Comparison of ENCODE assay signal across 11 mouse cellular contexts in genomic region chr12:79433724-79434442, GRCm38 (mm10).
DNase-seq lines count a peak whose midpoint lies in the region; ATAC-seq and TF ChIP-seq lines count a peak whose summit lies in the region.
"Had no signal": no experiment of that assay in that cellular context is flagged by ENCODE, and none has a peak within 500 bp of the region (broad histone marks: within the 10 kb centered on the region; RNA-seq: fewer than 3 reads in every experiment).

No protein-coding gene starts in this region.

- no peak overlapping the region for H3K4me3 ChIP-seq in forebrain, embryonic 14.5 days (ENCODE audit: low read depth, low read length)
- no peak overlapping the region for H3K4me3 ChIP-seq in forebrain, embryonic 11.5 days (ENCODE audit: low read depth, low read length)
- H3K4me3 ChIP-seq in lung, embryonic 15.5 days = no peak overlapping the region
- H3K4me3 ChIP-seq in lung, adult 2 months (replicated peaks; ENCODE audit: extremely low read depth, low read depth, low read length) = no peak overlapping the region
- H3K4me3 ChIP-seq in limb, embryonic 14.5 days (replicated peaks; ENCODE audit: low read length) = no peak overlapping the region
- no peak overlapping the region for H3K4me3 ChIP-seq in stomach, postnatal 0 days (ENCODE audit: low read depth, low read length)

- H3K27me3 ChIP-seq in forebrain, embryonic 14.5 days (replicated peaks; ENCODE audit: control insufficient read depth, insufficient read depth, low read length) = no peaks in the 10 kb centered on the region
- H3K27me3 ChIP-seq in forebrain, embryonic 11.5 days (ENCODE audit: control insufficient read depth, insufficient read depth, low read length) = no peaks in the 10 kb centered on the region
- H3K27me3 ChIP-seq in lung, embryonic 15.5 days = no peaks in the 10 kb centered on the region
- H3K27me3 ChIP-seq in limb, embryonic 14.5 days (ENCODE audit: control insufficient read depth, insufficient read depth, low read length) = no peaks in the 10 kb centered on the region
- no peaks in the 10 kb centered on the region for H3K27me3 ChIP-seq in stomach, postnatal 0 days (ENCODE audit: control insufficient read depth, insufficient read depth, low read length)

- DNase-seq in forebrain, embryonic 14.5 days (ENCODE audit: low spot score) = peak; percentile 22
- DNase-seq in forebrain, embryonic 11.5 days (ENCODE audit: low spot score) = no peak
- DNase-seq in lung, adult 2 months = no peak
- peak; percentile 31 for DNase-seq in limb, embryonic 14.5 days (ENCODE audit: low spot score)
- DNase-seq in stomach, postnatal 0 days (ENCODE audit: low spot score) = no peak
- DNase-seq in left cerebral cortex, postnatal 14 days (ENCODE audit: low spot score in 2 of 2) = no peak
- DNase-seq: adrenal gland, postnatal 10 days; embryo, embryonic 11 days; left cerebral cortex, postnatal 4 days had no signal

- H3K4me1 ChIP-seq in forebrain, embryonic 14.5 days (ENCODE audit: control insufficient read depth, insufficient read depth, low read length) = peaks cover 11% of the 10 kb centered on the region
- peaks cover 10% of the 10 kb centered on the region; the same call in 1 of the 2 replicates for H3K4me1 ChIP-seq in forebrain, embryonic 11.5 days (replicated peaks; ENCODE audit: control insufficient read depth, insufficient read depth, low read length)
- peaks cover 36% of the 10 kb centered on the region for H3K4me1 ChIP-seq in lung, embryonic 15.5 days
- no peaks in the 10 kb centered on the region; the same call in none of the 2 replicates for H3K4me1 ChIP-seq in lung, adult 2 months (ENCODE audit: control insufficient read depth, insufficient read depth, low read length)
- peaks cover 13% of the 10 kb centered on the region for H3K4me1 ChIP-seq in limb, embryonic 14.5 days (ENCODE audit: control insufficient read depth, insufficient read depth, low read length)
- peaks cover 3% of the 10 kb centered on the region; the same call in 1 of the 2 replicates for H3K4me1 ChIP-seq in stomach, postnatal 0 days (replicated peaks; ENCODE audit: control insufficient read depth, insufficient read depth)

- ATAC-seq in forebrain, embryonic 14.5 days = no peak
- ATAC-seq in forebrain, embryonic 11.5 days (replicated peaks; ENCODE audit: low FRiP score) = no peak
- peak; percentile 66; the same call in 1 of the 2 replicates for ATAC-seq in lung, embryonic 15.5 days (ENCODE audit: borderline replicate concordance, extremely low read depth, low FRiP score, low TSS enrichment)
- no peak for ATAC-seq in limb, embryonic 14.5 days (ENCODE audit: low FRiP score, low read depth)
- peak; percentile 61; the same call in 1 of the 2 replicates for ATAC-seq in stomach, postnatal 0 days (ENCODE audit: low FRiP score, low TSS enrichment)
- ATAC-seq in activated CD4-positive, CD25-positive, alpha-beta regulatory T cell, adult 4 months = no peak

- peak; percentile 80 for TF ChIP-seq EP300 in stomach, postnatal 0 days (optimal IDR thresholded peaks at IDR 0.05)

- 13% methylated on average over 7 of the region's 7 CpGs for WGBS in forebrain, embryonic 14.5 days
- 27% methylated on average over 7 of the region's 7 CpGs for WGBS in forebrain, embryonic 11.5 days
- WGBS in lung, embryonic 15.5 days = 24% methylated on average over 7 of the region's 7 CpGs
- WGBS in lung, adult 2 months = 25% methylated on average over 7 of the region's 7 CpGs
- 44% methylated on average over 7 of the region's 7 CpGs for WGBS in limb, embryonic 14.5 days
- 22% methylated on average over 7 of the region's 7 CpGs for WGBS in stomach, postnatal 0 days

- no peak for TF ChIP-seq POLR2A in lung, adult 2 months (IDR thresholded peaks at IDR 0.05; ENCODE audit: borderline replicate concordance, extremely low read depth, low read depth, low read length)
- TF ChIP-seq POLR2A in limb, embryonic 14.5 days (IDR thresholded peaks at IDR 0.05; ENCODE audit: borderline replicate concordance, extremely low read depth, insufficient read depth, insufficient read length) = no peak

- H3K36me3 ChIP-seq in forebrain, embryonic 14.5 days (ENCODE audit: control insufficient read depth, insufficient read depth, low read length) = no peaks in the 10 kb centered on the region
- H3K36me3 ChIP-seq in forebrain, embryonic 11.5 days (ENCODE audit: control insufficient read depth, insufficient read depth, low read length) = no peaks in the 10 kb centered on the region
- no peaks in the 10 kb centered on the region for H3K36me3 ChIP-seq in lung, embryonic 15.5 days
- H3K36me3 ChIP-seq in limb, embryonic 14.5 days (ENCODE audit: control insufficient read depth, insufficient read depth, low read length) = no peaks in the 10 kb centered on the region
- no peaks in the 10 kb centered on the region for H3K36me3 ChIP-seq in stomach, postnatal 0 days (ENCODE audit: control insufficient read depth, insufficient read depth, low read length)

- intact Hi-C loops in left cerebral cortex, postnatal 14 days (cut with DNase I) = no loop called here

- TF ChIP-seq CTCF in lung, adult 2 months (IDR thresholded peaks at IDR 0.05; ENCODE audit: insufficient read depth, low read length) = no peak
- 0 out of 2 replicates have a peak, but pooled peaks have one; percentile 12 for TF ChIP-seq CTCF in stomach, postnatal 0 days (IDR thresholded peaks at IDR 0.05; ENCODE audit: low read depth)

- no peak overlapping the region for H3K9ac ChIP-seq in forebrain, embryonic 14.5 days (ENCODE audit: low read length)
- H3K9ac ChIP-seq in forebrain, embryonic 11.5 days (ENCODE audit: low read length) = no peak overlapping the region
- no peak overlapping the region for H3K9ac ChIP-seq in lung, embryonic 15.5 days
- no peak overlapping the region for H3K9ac ChIP-seq in limb, embryonic 14.5 days (ENCODE audit: low read depth, low read length, severe bottlenecking)
- H3K9ac ChIP-seq in stomach, postnatal 0 days (ENCODE audit: low read length) = no peak overlapping the region

- no peak overlapping the region for H3K27ac ChIP-seq in forebrain, embryonic 14.5 days (ENCODE audit: low read depth, low read length)
- no peak overlapping the region for H3K27ac ChIP-seq in forebrain, embryonic 11.5 days (ENCODE audit: low read depth, low read length)
- H3K27ac ChIP-seq in lung, embryonic 15.5 days = peak overlapping the region; percentile 83
- no peak overlapping the region for H3K27ac ChIP-seq in limb, embryonic 14.5 days (replicated peaks; ENCODE audit: low read depth, low read length)
- H3K27ac ChIP-seq in stomach, postnatal 0 days (replicated peaks) = peak overlapping the region; percentile 85

- H3K4me2 ChIP-seq in forebrain, embryonic 14.5 days (ENCODE audit: low read length) = no peak overlapping the region
- no peak overlapping the region for H3K4me2 ChIP-seq in forebrain, embryonic 11.5 days (ENCODE audit: low read depth, low read length, severe bottlenecking)
- H3K4me2 ChIP-seq in lung, embryonic 15.5 days = no peak overlapping the region
- no peak overlapping the region for H3K4me2 ChIP-seq in limb, embryonic 14.5 days (replicated peaks; ENCODE audit: low read depth, low read length, severe bottlenecking)
- H3K4me2 ChIP-seq in stomach, postnatal 0 days (replicated peaks; ENCODE audit: low read depth) = no peak overlapping the region

- H3K9me3 ChIP-seq in forebrain, embryonic 14.5 days (replicated peaks; ENCODE audit: control insufficient read depth, low read length) = no peaks in the 10 kb centered on the region
- H3K9me3 ChIP-seq in forebrain, embryonic 11.5 days (ENCODE audit: control insufficient read depth, low read length) = no peaks in the 10 kb centered on the region
- H3K9me3 ChIP-seq in lung, embryonic 15.5 days = no peaks in the 10 kb centered on the region
- no peaks in the 10 kb centered on the region for H3K9me3 ChIP-seq in limb, embryonic 14.5 days (ENCODE audit: control insufficient read depth, low read length)
- no peaks in the 10 kb centered on the region for H3K9me3 ChIP-seq in stomach, postnatal 0 days (ENCODE audit: control insufficient read depth, low read length)

Comparison
In these comparisons a context has a peak if more than half of its experiments do, and no peak if none do; other contexts are left out.
1. DNase-seq: peak in forebrain, embryonic 14.5 days (single experiment) and limb, embryonic 14.5 days (single experiment); none in forebrain, embryonic 11.5 days (single experiment), lung, adult 2 months (single experiment), stomach, postnatal 0 days (single experiment) and left cerebral cortex, postnatal 14 days (0 of 2).
2. ATAC-seq: peak in lung, embryonic 15.5 days (single experiment) and stomach, postnatal 0 days (single experiment); none in forebrain, embryonic 14.5 days (single experiment), forebrain, embryonic 11.5 days (single experiment), limb, embryonic 14.5 days (single experiment) and activated CD4-positive, CD25-positive, alpha-beta regulatory T cell, adult 4 months (single experiment).
3. H3K27ac ChIP-seq: peak in lung, embryonic 15.5 days (single experiment) and stomach, postnatal 0 days (single experiment); none in forebrain, embryonic 14.5 days (single experiment), forebrain, embryonic 11.5 days (single experiment) and limb, embryonic 14.5 days (single experiment).